Mouse (Mus musculus): Measurements from ENCODE around the gene Ppp2r5b.

DNA sequence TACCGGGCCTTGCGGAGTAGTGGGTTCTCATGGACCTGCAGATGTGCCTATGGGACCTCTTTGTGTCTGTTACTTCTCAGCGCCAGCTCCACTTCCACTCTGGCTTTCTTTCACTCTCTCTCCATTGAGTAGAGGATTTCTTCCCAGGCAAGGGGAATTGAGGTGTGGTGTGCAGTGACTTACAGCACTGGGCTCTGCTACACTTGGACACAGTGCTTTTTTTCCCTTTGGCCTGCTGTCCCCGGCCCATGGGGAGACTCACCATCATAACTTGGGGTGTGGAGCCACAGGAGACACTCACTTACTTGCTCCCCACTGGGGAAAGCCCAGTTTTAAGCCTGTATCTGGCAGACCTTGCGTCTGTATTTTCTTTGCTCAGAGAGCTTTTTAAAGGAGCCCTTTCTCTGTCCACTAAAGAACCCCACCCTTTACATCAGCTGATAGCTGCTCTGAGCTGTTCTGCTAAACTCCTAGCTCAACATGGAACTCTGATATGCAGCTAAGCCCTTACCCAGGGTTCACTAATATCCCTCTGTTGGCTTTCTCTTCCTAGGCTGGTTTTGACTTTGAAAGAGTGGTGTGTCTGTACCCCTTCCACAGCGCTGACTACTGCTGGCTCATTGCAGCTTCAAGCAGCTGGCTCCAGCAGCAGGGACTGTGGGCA lies 43.9 kb upstream of the Ppp2r5b start:
- TF ChIP-seq CTCF (IDR thresholded peaks at IDR 0.05; ENCODE audit: insufficient read depth, low read length) (no peak), POLR2A (IDR thresholded peaks at IDR 0.05; ENCODE audit: borderline replicate concordance, extremely low read depth, low read depth, low read length) (no peak)

Data from lung, adult 2 months (tissue).